Mouse (Mus musculus): ENCODE data around the gene Baz2b. TPM values are rescaled to one million over a fixed set of nuclear protein-coding genes. Genes with fewer than 3 reads are reported as not detected.
A peak's percentile ranks its signal among the peaks of the same experiment; 100 is the strongest.

Gene Baz2b
- polyA plus RNA-seq, 1 experiment from 2014 or later = 47.0 TPM

DNA sequence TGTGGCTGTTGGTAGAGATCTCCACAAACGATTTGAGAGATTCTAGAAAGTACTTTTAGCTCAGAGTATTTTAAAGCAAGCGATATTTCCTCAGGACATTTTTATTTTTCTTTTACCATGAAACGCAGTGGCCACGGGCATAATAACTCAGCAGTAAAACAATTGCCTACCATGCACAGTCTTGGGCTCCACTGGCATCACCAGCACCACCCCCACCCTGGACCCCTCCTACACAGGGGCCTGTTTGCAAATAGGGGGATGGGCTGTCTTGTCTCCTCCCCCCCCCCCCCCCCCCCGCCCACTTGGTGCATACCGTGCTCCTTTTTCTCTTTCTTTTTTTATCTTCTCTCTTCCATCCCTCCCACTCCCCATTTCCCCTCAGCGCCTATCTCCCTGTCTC, 311.5 kb downstream of the Baz2b start:
- H3K36me3 ChIP-seq = peaks cover 20% of the 10 kb centered on the region
- H3K27me3 ChIP-seq = no peaks in the 10 kb centered on the region
- H3K4me2 ChIP-seq = no peak overlapping the region
- no peaks in the 10 kb centered on the region for H3K9me3 ChIP-seq
- no peak overlapping the region for H3K9ac ChIP-seq
- H3K4me3 ChIP-seq = no peak overlapping the region
- H3K4me1 ChIP-seq = peaks cover 12% of the 10 kb centered on the region
- 77% methylated on average over 6 of the region's 7 CpGs for WGBS
- H3K27ac ChIP-seq = no peak overlapping the region
- no peak for ATAC-seq (ENCODE audit: insufficient number of reproducible peaks, low FRiP score, low TSS enrichment, low read depth)

DNA sequence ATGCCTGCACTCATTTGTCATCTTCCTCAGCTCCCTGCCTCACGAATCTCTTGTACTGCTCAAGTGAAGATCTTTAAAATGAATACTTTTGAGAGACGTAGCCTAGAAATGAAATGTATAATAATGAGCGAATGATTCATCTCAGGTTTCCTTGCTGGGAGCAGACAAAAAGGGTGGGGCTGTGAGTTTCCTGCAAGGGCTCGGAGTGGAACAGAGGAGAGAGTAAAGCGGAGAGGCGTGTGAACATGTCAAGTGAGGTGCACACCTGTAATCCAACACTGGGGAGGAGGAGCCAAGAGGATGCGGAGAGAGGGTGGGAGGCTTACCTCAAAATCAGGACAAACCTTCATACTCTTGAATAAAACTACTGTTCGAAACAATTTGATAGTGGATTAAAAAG, 312.8 kb downstream of the Baz2b start:
- Histone ChIP-seq H3K9me3 (no peaks in the 10 kb centered on the region), H3K27me3 (no peaks in the 10 kb centered on the region), H3K9ac (no peak overlapping the region), H3K4me3 (no peak overlapping the region), H3K27ac (peak overlapping the region; percentile 68), H3K4me1 (peaks cover 12% of the 10 kb centered on the region), H3K36me3 (peaks cover 28% of the 10 kb centered on the region), H3K4me2 (no peak overlapping the region)
- no peak for ATAC-seq (ENCODE audit: insufficient number of reproducible peaks, low FRiP score, low TSS enrichment, low read depth)
- 35% methylated on average over 8 of the region's 8 CpGs for WGBS

DNA sequence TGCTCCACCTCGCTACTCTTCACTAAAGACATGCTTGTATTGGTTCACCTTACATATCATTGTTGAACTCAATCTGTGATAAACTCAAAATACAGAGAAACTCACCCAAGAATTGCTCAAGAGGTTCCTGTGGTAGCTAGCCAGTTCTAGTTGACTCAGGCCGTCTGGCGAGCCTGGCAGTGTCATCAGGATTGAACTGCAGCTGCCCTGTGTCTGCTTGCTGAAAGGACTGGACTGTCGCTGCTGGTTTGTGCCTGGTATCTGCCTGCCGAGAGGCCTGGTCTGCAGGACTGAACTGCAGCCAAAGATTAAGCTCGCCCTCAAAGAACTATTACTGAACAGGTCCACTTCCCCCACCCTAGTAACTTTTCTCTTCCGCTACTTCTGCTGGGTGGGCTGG, 313.2 kb downstream of the Baz2b start:
- no peak overlapping the region for H3K9ac ChIP-seq
- no peak for ATAC-seq (ENCODE audit: insufficient number of reproducible peaks, low FRiP score, low TSS enrichment, low read depth)
- peaks cover 12% of the 10 kb centered on the region for H3K4me1 ChIP-seq
- H3K27me3 ChIP-seq = no peaks in the 10 kb centered on the region
- no peaks in the 10 kb centered on the region for H3K9me3 ChIP-seq
- no peak overlapping the region for H3K4me3 ChIP-seq
- no peak overlapping the region for H3K4me2 ChIP-seq
- peak overlapping the region; percentile 68 for H3K27ac ChIP-seq
- 42% methylated on average over 7 of the region's 7 CpGs for WGBS
- H3K36me3 ChIP-seq = peaks cover 25% of the 10 kb centered on the region

- Histone ChIP-seq H3K4me1 (no peaks in the 10 kb centered on the region), H3K36me3 (peaks cover 11% of the 10 kb centered on the region; the same call in 1 of the 2 replicates), H3K9me3 (no peaks in the 10 kb centered on the region), H3K4me3 (no peak overlapping the region), H3K27ac (no peak overlapping the region), H3K4me2 (no peak overlapping the region), H3K9ac (no peak overlapping the region), H3K27me3 (no peaks in the 10 kb centered on the region)
- WGBS = 57% methylated on average over 6 of the region's 6 CpGs
- ATAC-seq (ENCODE audit: insufficient number of reproducible peaks, low FRiP score, low TSS enrichment, low read depth) = no peak
Measured at GRCm38 (mm10) chr2:59889699-59890098, 319.9 kb downstream of the Baz2b start.

DNA sequence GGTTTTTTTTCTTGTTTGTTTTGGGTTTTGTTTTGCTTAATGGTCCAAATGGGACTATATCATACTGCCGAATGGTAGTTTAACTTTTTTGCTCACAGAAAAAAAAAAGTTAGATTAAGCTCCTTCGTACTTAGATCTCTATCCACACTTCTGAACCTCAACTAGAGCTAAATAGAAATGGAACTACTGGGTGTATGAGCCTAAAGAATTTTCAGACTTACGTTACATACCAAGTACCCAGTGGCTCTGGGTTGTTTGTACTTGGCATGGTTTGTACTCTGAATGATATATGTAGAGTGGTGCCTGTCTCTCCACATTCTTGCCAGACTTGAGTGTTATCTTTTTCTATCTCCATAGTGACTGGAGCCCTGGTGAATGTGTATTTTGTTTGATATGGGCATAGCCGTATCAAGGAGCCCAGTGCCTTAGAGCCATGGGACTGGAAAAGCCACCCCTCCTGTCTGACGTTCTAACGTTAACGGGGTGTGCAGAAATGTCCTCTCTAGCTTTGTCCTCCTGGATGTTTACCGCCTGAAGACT, 326.8 kb downstream of the Baz2b start:
- H3K27ac ChIP-seq = no peak overlapping the region
- peak overlapping the region; percentile 54 for H3K4me2 ChIP-seq
- no peak for ATAC-seq (ENCODE audit: insufficient number of reproducible peaks, low FRiP score, low TSS enrichment, low read depth)
- H3K36me3 ChIP-seq = no peaks in the 10 kb centered on the region
- WGBS = 63% methylated on average over 8 of the region's 8 CpGs
- no peaks in the 10 kb centered on the region for H3K27me3 ChIP-seq
- peak overlapping the region; percentile 95 for H3K4me3 ChIP-seq
- H3K9ac ChIP-seq = no peak overlapping the region
- no peaks in the 10 kb centered on the region for H3K9me3 ChIP-seq
- H3K4me1 ChIP-seq = peaks cover 6% of the 10 kb centered on the region; the same call in 1 of the 2 replicates

DNA sequence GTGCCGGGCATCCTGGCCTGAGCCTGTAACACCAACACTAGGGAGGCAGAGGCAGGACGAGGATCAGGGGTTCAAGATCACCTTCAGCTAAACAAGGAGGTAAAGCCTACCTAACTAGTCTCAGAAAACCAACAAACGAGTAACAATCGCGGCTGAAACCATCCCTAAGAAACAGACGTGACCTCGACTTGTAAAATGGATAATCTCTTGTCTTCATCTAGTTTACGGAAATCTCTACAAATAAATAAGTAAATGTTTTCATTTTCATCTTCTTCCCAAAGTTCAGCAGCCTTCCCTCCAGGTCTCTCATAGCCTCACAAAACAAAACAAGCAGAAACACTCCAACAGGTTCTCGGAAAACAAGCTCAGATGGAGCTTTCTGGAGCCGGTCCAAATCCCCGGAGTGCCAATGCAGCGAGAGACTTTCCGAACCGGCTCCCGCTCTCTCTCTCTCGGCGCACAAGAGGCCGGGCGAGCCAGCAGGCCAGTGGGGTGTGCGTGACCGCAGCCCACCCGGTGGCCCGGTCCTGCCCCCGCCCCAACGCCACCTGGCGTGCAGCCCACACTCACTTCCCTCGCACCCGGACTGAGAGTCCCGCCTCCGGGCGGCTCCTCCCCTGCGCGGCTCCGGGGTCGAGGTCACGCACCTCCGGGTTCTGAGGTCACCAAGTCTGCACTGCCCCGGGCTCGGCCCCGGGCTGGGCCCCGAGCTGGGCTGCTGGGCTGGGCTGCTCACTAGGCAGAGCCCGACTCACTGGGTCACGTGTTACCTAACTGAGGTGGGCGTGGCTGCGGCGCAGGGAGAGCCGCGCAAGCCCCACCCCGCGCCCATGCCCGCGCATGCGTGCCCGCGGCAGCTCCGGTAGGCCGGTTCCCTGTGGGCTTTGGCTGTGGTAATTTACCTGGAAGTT, 327.6 kb downstream of the Baz2b start, which contains the start of gene Wdsub1:
Wdsub1 (minus strand) TSS at position 761 of the 911 bp plus-strand sequence.
- peak within 1 kb of the TSS; percentile 88 for H3K9ac ChIP-seq
- no peaks in the 10 kb centered on the region for H3K36me3 ChIP-seq
- H3K9me3 ChIP-seq = no peaks in the 10 kb centered on the region
- peak within 1 kb of the TSS; percentile 86 for H3K27ac ChIP-seq
- no peaks in the 10 kb centered on the region for H3K27me3 ChIP-seq
- WGBS = 3% methylated on average over 57 of the region's 57 CpGs
- peaks cover 6% of the 10 kb centered on the region; the same call in 1 of the 2 replicates for H3K4me1 ChIP-seq
- peak within 1 kb of the TSS; percentile 54 for H3K4me2 ChIP-seq
- peak within 1 kb of the TSS; percentile 95 for H3K4me3 ChIP-seq
- ATAC-seq (ENCODE audit: insufficient number of reproducible peaks, low FRiP score, low TSS enrichment, low read depth) = peak; percentile 92

DNA sequence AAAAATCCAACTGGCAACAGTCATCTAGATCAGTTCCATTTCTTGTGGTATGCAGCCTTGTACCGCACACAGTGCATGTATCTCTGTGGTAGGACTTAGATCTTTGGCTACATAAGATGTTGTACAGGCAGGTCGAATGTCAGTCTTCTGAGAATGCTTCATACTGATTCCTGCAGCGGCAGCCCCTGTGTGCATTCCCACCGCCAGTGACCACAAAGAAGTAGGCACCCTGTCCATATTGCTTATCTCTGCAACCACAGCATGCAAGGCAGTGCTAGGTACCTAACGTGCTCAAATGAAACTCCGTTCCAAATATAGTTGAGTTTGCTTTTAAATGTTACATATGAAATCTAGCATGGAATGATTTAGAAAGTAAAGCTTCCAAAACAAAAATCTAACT, 328.2 kb downstream of the Baz2b start:
- ATAC-seq (ENCODE audit: insufficient number of reproducible peaks, low FRiP score, low TSS enrichment, low read depth) = no peak
- H3K9me3 ChIP-seq = no peaks in the 10 kb centered on the region
- 76% methylated on average over 6 of the region's 6 CpGs for WGBS
- H3K4me3 ChIP-seq = peak overlapping the region; percentile 95
- 0 out of 2 replicates have a peak, but pooled peaks cover under 1% of the 10 kb centered on the region for H3K36me3 ChIP-seq
- H3K27me3 ChIP-seq = no peaks in the 10 kb centered on the region
- H3K9ac ChIP-seq = no peak overlapping the region
- H3K4me2 ChIP-seq = peak overlapping the region; percentile 54
- no peak overlapping the region for H3K27ac ChIP-seq
- H3K4me1 ChIP-seq = peaks cover 6% of the 10 kb centered on the region; the same call in 1 of the 2 replicates

- H3K27ac ChIP-seq = no peak overlapping the region
- 70% methylated on average over 19 of the region's 19 CpGs for WGBS
- H3K36me3 ChIP-seq = peaks cover 10% of the 10 kb centered on the region; the same call in 1 of the 2 replicates
- H3K27me3 ChIP-seq = no peaks in the 10 kb centered on the region
- H3K4me2 ChIP-seq = no peak overlapping the region
- ATAC-seq (ENCODE audit: insufficient number of reproducible peaks, low FRiP score, low TSS enrichment, low read depth) = no peak
- no peak overlapping the region for H3K4me3 ChIP-seq
- no peak overlapping the region for H3K9ac ChIP-seq
- H3K4me1 ChIP-seq = peaks cover 6% of the 10 kb centered on the region; the same call in 1 of the 2 replicates
- H3K9me3 ChIP-seq = no peaks in the 10 kb centered on the region
Measured at GRCm38 (mm10) chr2:59878221-59878620, 331.4 kb downstream of the Baz2b start.

- Histone ChIP-seq H3K4me1 (0 out of 2 replicates have a peak, but pooled peaks cover 3% of the 10 kb centered on the region), H3K36me3 (peaks cover 12% of the 10 kb centered on the region), H3K9me3 (no peaks in the 10 kb centered on the region), H3K4me2 (no peak overlapping the region), H3K9ac (no peak overlapping the region), H3K4me3 (no peak overlapping the region), H3K27me3 (no peaks in the 10 kb centered on the region), H3K27ac (no peak overlapping the region)
- no peak for ATAC-seq (ENCODE audit: insufficient number of reproducible peaks, low FRiP score, low TSS enrichment, low read depth)
- WGBS = 84% methylated on average over 4 of the region's 4 CpGs
Measured at GRCm38 (mm10) chr2:59877335-59877734, 332.3 kb downstream of the Baz2b start.

GRCm38 (mm10) chr2:59876482-59876881, 333.2 kb downstream of the Baz2b start:
- Histone ChIP-seq H3K9me3 (no peaks in the 10 kb centered on the region), H3K27me3 (no peaks in the 10 kb centered on the region), H3K9ac (no peak overlapping the region), H3K36me3 (peaks cover 20% of the 10 kb centered on the region), H3K27ac (no peak overlapping the region), H3K4me3 (no peak overlapping the region), H3K4me1 (0 out of 2 replicates have a peak, but pooled peaks cover 3% of the 10 kb centered on the region), H3K4me2 (no peak overlapping the region)
- 94% methylated on average over 15 of the region's 15 CpGs for WGBS
- ATAC-seq (ENCODE audit: insufficient number of reproducible peaks, low FRiP score, low TSS enrichment, low read depth) = no peak

GRCm38 (mm10) chr2:59870526-59870925, 339.1 kb downstream of the Baz2b start:
- Histone ChIP-seq H3K4me2 (no peak overlapping the region), H3K27me3 (no peaks in the 10 kb centered on the region), H3K27ac (no peak overlapping the region), H3K36me3 (peaks cover 20% of the 10 kb centered on the region), H3K9ac (no peak overlapping the region), H3K9me3 (no peaks in the 10 kb centered on the region), H3K4me1 (no peaks in the 10 kb centered on the region), H3K4me3 (no peak overlapping the region)
- no peak for ATAC-seq (ENCODE audit: insufficient number of reproducible peaks, low FRiP score, low TSS enrichment, low read depth)
- WGBS = 87% methylated on average over 6 of the region's 6 CpGs

DNA sequence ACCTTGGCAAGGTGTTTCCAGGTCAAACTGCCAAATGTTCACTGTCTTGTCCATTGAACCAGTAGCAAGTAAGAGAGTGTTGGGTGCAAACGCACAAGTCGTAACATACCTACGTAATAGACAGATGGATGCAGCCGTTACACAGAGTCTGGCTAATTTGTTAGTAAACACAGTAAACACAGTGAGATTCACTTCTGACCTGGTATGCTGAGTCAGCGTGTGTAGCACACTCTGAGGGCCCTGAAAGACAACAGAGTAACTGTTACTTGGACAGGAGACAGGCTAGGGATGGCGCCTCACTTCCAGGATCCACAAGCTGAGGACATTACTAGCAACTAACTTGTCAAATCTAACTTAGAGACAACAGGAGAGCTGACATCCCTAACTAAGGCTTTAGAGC, 347.0 kb downstream of the Baz2b start:
- no peak overlapping the region for H3K27ac ChIP-seq
- WGBS = 91% methylated on average over 6 of the region's 6 CpGs
- H3K9ac ChIP-seq = no peak overlapping the region
- H3K4me1 ChIP-seq = no peaks in the 10 kb centered on the region
- no peak overlapping the region for H3K4me2 ChIP-seq
- no peaks in the 10 kb centered on the region for H3K27me3 ChIP-seq
- no peak for ATAC-seq (ENCODE audit: insufficient number of reproducible peaks, low FRiP score, low TSS enrichment, low read depth)
- peaks cover 27% of the 10 kb centered on the region for H3K36me3 ChIP-seq
- H3K4me3 ChIP-seq = no peak overlapping the region
- no peaks in the 10 kb centered on the region for H3K9me3 ChIP-seq

Measured in limb, embryonic 15.5 days (tissue).